Mouse (Mus musculus) right cerebral cortex, postnatal 10 days (tissue): ENCODE measurements around the gene Kcp.

ENCODE experiments used
- DNase-seq, 2 experiments: peaks; one replicate each; pipeline ENCODE4 v3.0.0; 2021; ENCODE audit warnings: low spot score in 2 of 2

Gene Kcp

GRCm38 (mm10) chr6:29523301-29524033, 15.7 kb upstream of the Kcp start:
- no peak for DNase-seq

DNA sequence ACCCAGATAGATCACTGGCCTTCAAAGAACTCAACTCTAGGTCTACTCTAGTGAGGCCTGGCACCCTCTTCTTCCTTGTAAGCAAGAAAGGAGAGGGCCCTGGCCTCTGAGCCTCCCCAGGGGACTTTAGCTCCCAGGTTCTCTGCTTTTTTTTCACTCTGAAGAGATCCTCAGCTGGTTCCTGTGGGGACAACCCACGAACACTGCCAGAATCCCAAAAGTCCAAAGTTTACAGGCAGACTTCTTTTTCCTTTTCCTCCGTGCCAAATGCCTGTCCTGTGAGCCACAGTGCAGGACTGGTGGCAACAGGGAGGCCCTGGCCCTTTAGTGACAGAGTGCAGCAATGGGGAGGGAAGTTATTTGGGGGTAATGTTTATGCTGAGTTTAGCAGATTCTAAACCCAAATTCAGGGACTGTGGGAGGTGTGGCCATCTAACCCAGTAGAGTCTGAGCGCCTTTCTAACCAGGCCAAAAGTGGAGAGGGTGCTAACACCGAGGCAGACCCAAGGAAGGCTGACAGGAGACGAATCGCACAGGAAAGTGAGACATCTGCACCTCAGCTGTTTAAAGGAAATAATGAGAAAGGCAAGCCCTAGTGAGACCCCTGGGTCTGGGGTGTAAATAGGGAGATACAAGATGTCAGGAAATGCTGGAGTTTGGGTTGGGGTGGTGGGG, 15.0 kb upstream of the Kcp start:
- DNase-seq, result no peak

- DNase-seq, result peak in 1 of 2 experiments; percentile 75
Measured at GRCm38 (mm10) chr6:29517139-29517538, 9.4 kb upstream of the Kcp start.

DNA sequence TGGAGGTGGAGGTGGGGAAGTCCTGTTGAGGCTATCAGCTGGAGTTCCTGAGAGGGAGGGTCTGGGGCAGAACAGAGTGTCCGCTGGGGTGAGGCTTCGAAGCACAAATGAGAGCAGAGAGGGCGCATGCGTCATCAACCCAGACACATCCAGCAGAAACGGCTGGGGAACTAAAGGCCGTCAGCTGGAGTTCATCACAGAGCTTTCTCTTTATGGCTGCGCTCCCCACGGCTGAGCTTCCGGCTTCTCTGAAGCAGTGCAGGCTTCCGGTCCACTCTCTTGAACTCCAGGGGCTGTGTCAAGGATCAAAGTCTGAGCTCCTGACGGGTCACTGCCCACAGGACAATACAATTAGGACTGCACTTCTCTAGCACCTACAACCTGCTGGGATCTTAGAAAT, 5.5 kb upstream of the Kcp start:
- DNase-seq, result peak in 1 of 2 experiments; percentile 38

DNA sequence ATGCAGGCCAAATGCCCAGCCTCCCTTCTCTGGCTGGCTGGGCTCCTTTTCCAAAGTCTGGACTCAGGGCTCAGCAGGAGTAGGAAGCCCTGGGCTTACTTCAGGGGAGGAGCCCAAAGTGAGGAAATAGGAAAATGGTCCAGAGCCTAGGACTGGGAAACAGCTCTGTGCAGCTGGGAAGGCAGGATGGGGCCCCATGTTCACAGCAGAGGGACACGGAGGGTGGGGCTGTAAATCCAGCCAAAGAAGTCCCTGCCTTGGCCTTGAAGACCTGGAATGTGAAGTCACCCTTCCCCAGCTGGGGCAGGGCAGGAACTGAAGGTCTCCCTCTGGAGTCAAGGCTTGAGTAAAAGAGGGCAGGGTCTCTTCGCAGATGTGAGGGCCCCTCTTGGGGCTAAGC, 1.3 kb upstream of the Kcp start:
- no peak for DNase-seq

DNA sequence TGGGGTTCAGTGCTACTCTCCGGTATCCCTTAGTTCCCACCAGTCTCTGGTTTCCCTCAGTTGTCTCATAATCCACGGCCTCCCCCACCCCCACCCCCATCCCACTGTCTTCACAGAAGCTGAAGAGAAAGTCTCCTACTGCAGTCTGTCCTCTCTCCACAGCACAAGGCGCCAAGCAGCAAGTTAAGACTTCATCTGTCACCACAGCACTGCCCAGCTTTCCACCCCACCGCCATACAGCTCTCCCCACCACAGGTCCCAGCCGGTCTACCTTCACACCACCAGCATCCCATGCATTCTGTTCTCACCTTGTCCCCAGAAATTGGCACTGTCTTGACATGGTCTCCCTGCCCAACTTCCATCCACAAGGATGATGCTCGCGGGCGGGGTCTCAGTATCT, 918 bp downstream of the Kcp start:
- DNase-seq, result peak in 1 of 2 experiments; percentile 24

DNA sequence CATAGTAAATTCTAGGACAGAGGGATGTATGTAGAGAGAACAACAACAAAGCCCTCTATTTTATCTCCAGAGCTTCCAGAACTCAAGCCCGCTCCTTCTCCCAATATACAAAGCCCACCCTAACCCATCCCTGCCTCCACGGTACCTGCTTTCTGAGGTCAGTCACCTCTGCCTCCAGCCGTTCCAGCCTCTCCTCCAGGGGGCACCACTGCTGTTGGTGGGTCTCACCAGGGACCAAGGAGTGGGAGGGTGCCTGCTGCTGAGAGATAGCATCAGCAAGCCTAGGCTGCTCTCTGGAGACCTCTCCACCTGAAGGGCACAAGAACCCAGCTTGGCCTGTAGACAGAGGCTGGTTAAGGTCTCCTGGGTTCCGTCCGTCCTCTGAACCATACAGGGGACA, 2.3 kb downstream of the Kcp start:
- DNase-seq, result no peak

GRCm38 (mm10) chr6:29501599-29501998, 6.2 kb downstream of the Kcp start:
- DNase-seq, result no peak

DNA sequence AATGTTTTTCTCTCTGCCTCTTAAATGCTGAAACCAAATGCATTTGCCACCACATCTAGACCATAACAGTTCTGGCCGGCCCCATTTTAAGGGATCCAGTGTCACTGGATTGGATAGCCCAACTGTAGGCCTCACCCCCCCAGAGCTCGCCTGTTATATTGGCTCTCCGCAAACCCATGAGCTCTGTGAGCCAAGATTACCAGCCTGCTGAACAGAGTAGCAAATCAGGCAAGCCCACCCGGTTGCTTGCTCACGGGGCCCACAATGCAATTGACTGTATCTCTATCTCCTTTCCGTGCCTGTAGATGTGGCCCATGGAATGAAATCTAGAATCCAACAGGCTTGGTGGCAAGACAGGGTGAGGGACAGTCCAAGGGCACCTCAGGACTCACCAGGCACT, 6.9 kb downstream of the Kcp start:
- DNase-seq, result no peak

- no peak for DNase-seq
Measured at GRCm38 (mm10) chr6:29500177-29500576, 7.6 kb downstream of the Kcp start.

- no peak for DNase-seq
Measured at GRCm38 (mm10) chr6:29497791-29498190, 10.0 kb downstream of the Kcp start.

- DNase-seq, result no peak
Measured at GRCm38 (mm10) chr6:29496270-29496669, 11.5 kb downstream of the Kcp start.

GRCm38 (mm10) chr6:29494101-29494500, 13.7 kb downstream of the Kcp start:
- DNase-seq, result no peak

- no peak for DNase-seq
Measured at GRCm38 (mm10) chr6:29485951-29486350, 21.8 kb downstream of the Kcp start.

DNA sequence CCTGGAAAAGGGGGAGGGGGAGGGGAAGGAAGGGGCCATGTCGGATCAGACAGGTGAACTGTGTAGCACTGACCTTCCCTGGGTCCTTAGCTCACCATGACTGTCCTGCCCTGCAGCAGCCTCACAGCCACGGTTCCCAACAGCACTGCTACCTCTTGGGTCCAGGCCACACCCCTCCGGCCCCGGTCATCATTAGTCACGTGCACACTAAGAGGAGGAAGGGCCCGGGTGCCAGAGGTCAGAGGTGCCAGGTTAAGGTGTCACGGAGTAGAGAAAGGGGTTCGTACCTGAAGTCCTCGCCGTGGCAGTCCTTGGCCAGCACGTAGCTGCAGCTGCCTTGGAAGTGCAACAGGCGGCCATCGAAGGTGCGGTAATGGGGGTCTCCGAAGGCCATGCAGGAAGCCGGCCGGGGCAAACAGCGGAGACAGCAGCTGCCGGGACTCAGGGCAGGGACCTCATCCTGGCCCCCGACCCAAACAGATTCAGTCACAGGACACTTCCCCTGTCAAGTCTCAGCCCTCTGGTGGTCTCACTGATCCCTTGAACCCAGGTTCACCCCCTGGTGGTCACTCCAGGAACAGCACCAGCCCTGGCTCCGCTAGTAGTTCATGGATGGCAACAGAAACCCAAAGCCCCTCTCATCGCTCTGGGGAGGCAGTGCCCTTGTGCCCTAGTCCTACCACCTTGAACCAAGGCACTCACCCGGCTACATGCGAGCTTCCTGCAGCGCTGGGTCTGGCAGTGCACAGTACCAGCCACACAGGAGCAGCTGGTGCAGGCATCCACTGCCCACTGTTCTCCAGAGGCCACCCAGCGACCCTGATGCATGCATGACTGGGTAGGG, 22.8 kb downstream of the Kcp start:
- DNase-seq, result peak; percentile 52 to 79

DNA sequence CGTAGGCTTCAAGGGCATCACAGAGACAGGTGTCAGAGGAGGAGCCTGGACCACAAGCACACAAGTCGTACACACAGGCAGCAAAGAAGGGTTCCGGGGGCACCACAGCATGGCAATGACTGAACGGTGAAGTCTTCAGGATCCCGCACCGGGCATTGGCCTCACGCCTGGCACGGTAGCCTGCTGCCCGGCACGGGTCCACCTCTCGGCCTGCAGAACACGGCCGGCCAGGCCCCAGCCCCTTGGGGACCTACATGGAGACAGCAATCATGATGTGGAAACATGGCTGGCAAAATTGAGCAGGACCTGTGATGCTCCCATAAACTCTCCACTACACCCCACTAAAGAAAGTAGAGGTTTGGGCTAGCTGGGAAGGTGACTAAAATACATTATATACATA, 25.1 kb downstream of the Kcp start:
- no peak for DNase-seq

- DNase-seq, result no peak
Measured at GRCm38 (mm10) chr6:29474736-29475135, 33.0 kb downstream of the Kcp start.

DNA sequence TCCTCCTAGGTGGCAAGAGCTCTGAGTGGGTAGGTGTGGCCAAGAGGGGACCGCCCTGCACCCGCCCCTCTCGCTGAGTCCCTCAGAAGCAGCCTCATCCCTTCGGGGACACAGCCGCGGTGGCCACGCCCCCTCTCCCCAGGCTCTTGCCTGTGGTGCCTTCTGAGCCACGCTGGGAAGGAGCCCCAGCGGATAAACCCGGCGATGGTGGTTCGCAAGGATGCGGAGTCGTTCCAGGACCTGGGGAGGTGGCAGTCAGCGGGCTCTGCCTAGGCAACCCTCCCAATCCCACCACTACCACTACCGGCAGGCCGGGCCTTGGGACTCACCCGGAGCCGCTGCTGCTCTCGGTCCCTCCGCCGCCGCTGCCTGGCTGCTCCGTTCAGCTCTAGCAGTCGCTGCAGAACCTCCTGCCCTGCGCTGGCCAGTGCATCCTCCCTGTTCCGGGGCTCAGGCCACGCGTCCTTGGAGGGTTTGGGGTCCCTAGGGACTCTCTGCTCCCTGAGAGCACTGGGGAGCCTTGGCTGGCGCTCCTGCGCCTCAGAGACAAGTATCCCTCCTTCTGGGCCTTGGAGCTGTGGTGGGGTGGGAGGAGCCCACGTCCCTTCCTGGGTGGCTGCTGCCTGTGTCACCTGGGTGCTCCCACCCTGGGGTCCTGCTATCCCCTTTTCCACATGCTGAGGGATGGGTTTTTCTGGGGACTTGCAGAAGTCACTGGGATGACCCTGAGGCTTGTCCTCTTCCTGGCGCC, 33.6 kb downstream of the Kcp start:
- DNase-seq, result peak; percentile 86 to 87

GRCm38 (mm10) chr6:29471137-29471536, 36.6 kb downstream of the Kcp start, which contains the start of gene Atp6v1fnb:
Gene Atp6v1fnb (plus strand): TSS chr6:29471437.
- DNase-seq, result no peak

GRCm38 (mm10) chr6:29468851-29469250, 38.9 kb downstream of the Kcp start:
- DNase-seq, result no peak

DNA sequence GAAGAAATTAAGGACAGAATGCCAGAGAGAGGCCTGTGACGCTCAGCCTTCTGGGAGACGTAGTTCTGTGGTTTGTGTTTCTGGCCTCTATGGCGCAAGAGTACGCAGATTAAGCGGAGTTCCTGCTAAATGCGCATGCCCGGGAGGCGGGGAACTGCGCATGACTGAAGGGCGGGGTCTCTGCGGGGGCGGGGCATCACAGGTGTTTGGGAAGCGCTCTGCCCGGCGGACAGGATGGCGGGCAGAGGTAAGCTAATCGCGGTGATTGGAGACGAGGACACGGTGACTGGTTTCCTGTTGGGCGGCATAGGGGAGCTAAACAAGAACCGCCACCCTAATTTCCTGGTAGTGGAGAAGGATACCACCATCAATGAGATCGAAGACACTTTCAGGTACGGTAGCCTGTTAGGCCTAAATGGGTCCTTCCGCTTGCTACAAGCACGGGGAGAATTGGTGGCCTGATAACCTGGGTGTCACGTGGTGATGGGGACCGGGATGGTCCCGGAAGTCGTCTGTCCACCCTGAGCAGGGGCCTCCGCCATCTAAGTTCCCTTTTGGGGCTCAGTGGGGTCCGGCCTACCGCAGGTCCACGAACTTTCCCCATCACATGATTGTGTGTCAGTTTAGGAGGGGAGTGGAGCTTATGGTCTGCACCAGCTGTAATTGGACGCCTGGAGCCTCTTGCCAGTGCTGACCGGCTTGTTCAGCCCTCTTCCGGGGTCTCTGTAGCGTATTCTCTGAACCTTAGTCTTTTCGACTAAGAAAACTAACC, 40.0 kb downstream of the Kcp start, which contains the start of gene Atp6v1f:
TSS of gene Atp6v1f (plus strand) at position 136 of the 772 bp plus-strand sequence.
- DNase-seq, result peak; percentile 95 to 96
